Mouse (Mus musculus): ENCODE measurements at regions not wholly inside any gene's neighbourhood (a gene's known extent, or its start where the extent isn't known, plus 50 kb on each side); places are given as distances from the start of the nearest gene placed in this dataset.

- 78% methylated on average over 3 of the region's 3 CpGs for WGBS
- Histone ChIP-seq H3K27me3 (ENCODE audit: control insufficient read depth, insufficient read depth, low read length) (no peaks in the 10 kb centered on the region), H3K4me1 (ENCODE audit: control insufficient read depth, insufficient read depth, low read length) (no peaks in the 10 kb centered on the region), H3K27ac (ENCODE audit: insufficient read depth, low read length) (no peak overlapping the region), H3K4me3 (replicated peaks; ENCODE audit: insufficient read depth, low read depth, low read length) (no peak overlapping the region)
- no peak for DNase-seq
- TF ChIP-seq POLR2A (IDR thresholded peaks at IDR 0.05; ENCODE audit: borderline replicate concordance, insufficient read depth, low read length), result no peak
- no peak for TF ChIP-seq CTCF (IDR thresholded peaks at IDR 0.05; ENCODE audit: borderline replicate concordance, insufficient read depth, low read depth, low read length)
These were observed 244.9 kb downstream of the Plpp3 start for GRCm38 (mm10) chr4:105402021-105402420.

- Histone ChIP-seq H3K4me1 (ENCODE audit: control insufficient read depth, insufficient read depth, low read length) (no peaks in the 10 kb centered on the region), H3K4me3 (replicated peaks; ENCODE audit: insufficient read depth, low read depth, low read length) (no peak overlapping the region), H3K27ac (ENCODE audit: insufficient read depth, low read length) (no peak overlapping the region), H3K27me3 (ENCODE audit: control insufficient read depth, insufficient read depth, low read length) (no peaks in the 10 kb centered on the region)
- DNase-seq, result no peak
- WGBS, result 37% methylated on average over 3 of the region's 3 CpGs
- TF ChIP-seq CTCF (IDR thresholded peaks at IDR 0.05; ENCODE audit: borderline replicate concordance, insufficient read depth, low read depth, low read length) (no peak), POLR2A (IDR thresholded peaks at IDR 0.05; ENCODE audit: borderline replicate concordance, insufficient read depth, low read length) (no peak)
These were observed 246.0 kb downstream of the Plpp3 start for GRCm38 (mm10) chr4:105403169-105403568.

GRCm38 (mm10) chr4:105403686-105404085 lies 246.5 kb downstream of the Plpp3 start:
- WGBS, result 95% methylated on average over 6 of the region's 6 CpGs
- DNase-seq, result no peak
- Histone ChIP-seq H3K27me3 (ENCODE audit: control insufficient read depth, insufficient read depth, low read length) (no peaks in the 10 kb centered on the region), H3K4me3 (replicated peaks; ENCODE audit: insufficient read depth, low read depth, low read length) (no peak overlapping the region), H3K4me1 (ENCODE audit: control insufficient read depth, insufficient read depth, low read length) (no peaks in the 10 kb centered on the region), H3K27ac (ENCODE audit: insufficient read depth, low read length) (no peak overlapping the region)
- TF ChIP-seq CTCF (IDR thresholded peaks at IDR 0.05; ENCODE audit: borderline replicate concordance, insufficient read depth, low read depth, low read length), result no peak
- TF ChIP-seq POLR2A (IDR thresholded peaks at IDR 0.05; ENCODE audit: borderline replicate concordance, insufficient read depth, low read length), result no peak

- TF ChIP-seq CTCF (IDR thresholded peaks at IDR 0.05; ENCODE audit: borderline replicate concordance, insufficient read depth, low read depth, low read length) (no peak), POLR2A (IDR thresholded peaks at IDR 0.05; ENCODE audit: borderline replicate concordance, insufficient read depth, low read length) (no peak)
- DNase-seq, result no peak
- Histone ChIP-seq H3K27ac (ENCODE audit: insufficient read depth, low read length) (no peak overlapping the region), H3K4me1 (ENCODE audit: control insufficient read depth, insufficient read depth, low read length) (no peaks in the 10 kb centered on the region), H3K4me3 (replicated peaks; ENCODE audit: insufficient read depth, low read depth, low read length) (no peak overlapping the region), H3K27me3 (ENCODE audit: control insufficient read depth, insufficient read depth, low read length) (no peaks in the 10 kb centered on the region)
- WGBS, result 93% methylated on average over 5 of the region's 5 CpGs
These were observed 248.6 kb downstream of the Plpp3 start for GRCm38 (mm10) chr4:105405728-105406127.

- Histone ChIP-seq H3K27me3 (ENCODE audit: control insufficient read depth, insufficient read depth, low read length) (no peaks in the 10 kb centered on the region), H3K4me1 (ENCODE audit: control insufficient read depth, insufficient read depth, low read length) (no peaks in the 10 kb centered on the region), H3K4me3 (replicated peaks; ENCODE audit: insufficient read depth, low read depth, low read length) (no peak overlapping the region), H3K27ac (ENCODE audit: insufficient read depth, low read length) (no peak overlapping the region)
- TF ChIP-seq POLR2A (IDR thresholded peaks at IDR 0.05; ENCODE audit: borderline replicate concordance, insufficient read depth, low read length) (no peak), CTCF (IDR thresholded peaks at IDR 0.05; ENCODE audit: borderline replicate concordance, insufficient read depth, low read depth, low read length) (no peak)
- WGBS, result 60% methylated on average over 14 of the region's 14 CpGs
- DNase-seq, result no peak
These were observed 249.8 kb downstream of the Plpp3 start for GRCm38 (mm10) chr4:105406786-105407464.

- Histone ChIP-seq H3K27ac (ENCODE audit: insufficient read depth, low read length) (no peak overlapping the region), H3K4me3 (replicated peaks; ENCODE audit: insufficient read depth, low read depth, low read length) (no peak overlapping the region), H3K4me1 (ENCODE audit: control insufficient read depth, insufficient read depth, low read length) (no peaks in the 10 kb centered on the region), H3K27me3 (ENCODE audit: control insufficient read depth, insufficient read depth, low read length) (no peaks in the 10 kb centered on the region)
- DNase-seq, result no peak
- no peak for TF ChIP-seq POLR2A (IDR thresholded peaks at IDR 0.05; ENCODE audit: borderline replicate concordance, insufficient read depth, low read length)
- WGBS, result 58% methylated on average over 9 of the region's 9 CpGs
These were observed 251.7 kb downstream of the Plpp3 start for GRCm38 (mm10) chr4:105408896-105409295.

- H3K4me3 ChIP-seq (replicated peaks; ENCODE audit: insufficient read depth, low read depth, low read length), result no peak overlapping the region
- no peaks in the 10 kb centered on the region for H3K4me1 ChIP-seq (ENCODE audit: control insufficient read depth, insufficient read depth, low read length)
- 92% methylated on average over 3 of the region's 3 CpGs for whole genome bisulfite sequencing
- TF ChIP-seq POLR2A (IDR thresholded peaks at IDR 0.05; ENCODE audit: borderline replicate concordance, insufficient read depth, low read length) (no peak), CTCF (IDR thresholded peaks at IDR 0.05; ENCODE audit: borderline replicate concordance, insufficient read depth, low read depth, low read length) (no peak)
- no peak overlapping the region for H3K27ac ChIP-seq (ENCODE audit: insufficient read depth, low read length)
- DNase-seq, result no peak
- H3K27me3 ChIP-seq (ENCODE audit: control insufficient read depth, insufficient read depth, low read length), result no peaks in the 10 kb centered on the region
These were observed 260.0 kb downstream of the Plpp3 start for GRCm38 (mm10) chr4:105417166-105417565.

- no peak for DNase-seq
- TF ChIP-seq POLR2A (IDR thresholded peaks at IDR 0.05; ENCODE audit: borderline replicate concordance, insufficient read depth, low read length) (no peak), CTCF (IDR thresholded peaks at IDR 0.05; ENCODE audit: borderline replicate concordance, insufficient read depth, low read depth, low read length) (no peak)
- H3K27me3 ChIP-seq (ENCODE audit: control insufficient read depth, insufficient read depth, low read length), result no peaks in the 10 kb centered on the region
- no peak overlapping the region for H3K4me3 ChIP-seq (replicated peaks; ENCODE audit: insufficient read depth, low read depth, low read length)
- no peak overlapping the region for H3K27ac ChIP-seq (ENCODE audit: insufficient read depth, low read length)
- WGBS, result 75% methylated on average over 7 of the region's 7 CpGs
- H3K4me1 ChIP-seq (ENCODE audit: control insufficient read depth, insufficient read depth, low read length), result no peaks in the 10 kb centered on the region
These were observed 265.3 kb downstream of the Plpp3 start for GRCm38 (mm10) chr4:105422466-105422865.

Data from cerebellum, adult 2 months (tissue).